Mouse (Mus musculus) left cerebral cortex, postnatal 10 days (tissue): ENCODE measurements around the gene Nfya. TPM values are rescaled to one million over a fixed set of nuclear protein-coding genes. Genes with fewer than 3 reads are reported as not detected.
A peak's percentile ranks its signal among the peaks of the same experiment; 100 is the strongest.

Experiments used
- DNase-seq, 2 experiments: peaks; one replicate each; pipeline ENCODE4 v3.0.0; 2021 to 2022; ENCODE audit warnings: low spot score in 2 of 2, mixed read lengths in 1 of 2; ENCODE audit errors: extremely low spot score in 1 of 2
- intact Hi-C: fragments of 180-260 bp; cut with DNase I; formaldehyde crosslinking; loops from one replicate; pipeline ENCODE4 v1.15.1; 2025
- total RNA-seq, 2 experiments: library from RNA; stranded (reverse); gene quantifications; 2 replicates each; pipeline ENCODE4 v1.2.3; 2021

Nfya gene
- total RNA-seq, 2 experiments from 2014 or later = 33.3 to 34.3 TPM

- DNase-seq = no peak
- intact Hi-C loops = no loop called here
Observed at GRCm38 (mm10) chr17:48432158-48432980, 22.7 kb upstream of the Nfya start, which contains the start of gene Apobec2. Apobec2 (minus strand) TSS chr17:48432930.

- DNase-seq = no peak
- intact Hi-C loops = no loop called here
Observed at GRCm38 (mm10) chr17:48431054-48431453, 21.3 kb upstream of the Nfya start.

GRCm38 (mm10) chr17:48430394-48430793, 20.7 kb upstream of the Nfya start:
- intact Hi-C loops = no loop called here
- no peak for DNase-seq

GRCm38 (mm10) chr17:48427852-48428530, 18.3 kb upstream of the Nfya start:
- intact Hi-C loops = loop anchor here (10.0 kb wide), 1 partner anchor 1457 kb away; no protein-coding TSS in a partner anchor

GRCm38 (mm10) chr17:48426991-48427750, 17.5 kb upstream of the Nfya start:
- intact Hi-C loops = loop anchor here (10.0 kb wide), 1 partner anchor 1458 kb away; no protein-coding TSS in a partner anchor

More at GRCm38 (mm10) chr17:48427852-48428530, 18.3 kb upstream of the Nfya start:
- no peak for DNase-seq

GRCm38 (mm10) chr17:48425823-48426612, 16.3 kb upstream of the Nfya start:
- intact Hi-C loops = loop anchor here (10.0 kb wide), 1 partner anchor 1459 kb away; no protein-coding TSS in a partner anchor
- no peak for DNase-seq

More at GRCm38 (mm10) chr17:48426991-48427750, 17.5 kb upstream of the Nfya start:
- no peak for DNase-seq

GRCm38 (mm10) chr17:48424237-48424636, 14.5 kb upstream of the Nfya start:
- intact Hi-C loops = loop anchor here (10.0 kb wide), 1 partner anchor 1461 kb away; no protein-coding TSS in a partner anchor
- no peak for DNase-seq

GRCm38 (mm10) chr17:48419571-48419970, 9.9 kb upstream of the Nfya start:
- intact Hi-C loops = loop anchor here (5.0 to 10.0 kb wide), 2 partner anchors 183 to 985 kb away; no protein-coding TSS in a partner anchor
- DNase-seq = no peak

GRCm38 (mm10) chr17:48418781-48419180, 9.1 kb upstream of the Nfya start:
- DNase-seq = no peak
- intact Hi-C loops = loop anchor here (5.0 to 10.0 kb wide), 2 partner anchors 184 to 986 kb away; no protein-coding TSS in a partner anchor

- intact Hi-C loops = loop anchor here (5.0 to 10.0 kb wide), 2 partner anchors 184 to 987 kb away; no protein-coding TSS in a partner anchor
- no peak for DNase-seq
Observed at GRCm38 (mm10) chr17:48418174-48418573, 8.5 kb upstream of the Nfya start.

GRCm38 (mm10) chr17:48417521-48417920, 7.8 kb upstream of the Nfya start:
- no peak for DNase-seq
- intact Hi-C loops = loop anchor here (5.0 to 10.0 kb wide), 2 partner anchors 185 to 987 kb away; no protein-coding TSS in a partner anchor

- peak; percentile 52 to 80 for DNase-seq
- intact Hi-C loops = loop anchor here (5.0 to 10.0 kb wide), 2 partner anchors 186 to 988 kb away; no protein-coding TSS in a partner anchor
Observed at GRCm38 (mm10) chr17:48416425-48417195, 6.9 kb upstream of the Nfya start.

GRCm38 (mm10) chr17:48416011-48416410, 6.3 kb upstream of the Nfya start:
- intact Hi-C loops = loop anchor here (5.0 to 10.0 kb wide), 2 partner anchors 186 to 989 kb away; no protein-coding TSS in a partner anchor
- no peak for DNase-seq

- intact Hi-C loops = loop anchor here (10.0 kb wide), 1 partner anchor 994 kb away; no protein-coding TSS in a partner anchor
- DNase-seq = no peak
Observed at GRCm38 (mm10) chr17:48411241-48411640, 1.5 kb upstream of the Nfya start.

GRCm38 (mm10) chr17:48410299-48410785, 636 bp upstream of the Nfya start:
- no peak for DNase-seq
- intact Hi-C loops = loop anchor here (10.0 kb wide), 1 partner anchor 994 kb away; no protein-coding TSS in a partner anchor

GRCm38 (mm10) chr17:48408526-48409291, 997 bp downstream of the Nfya start:
- peak; percentile 49 to 88 for DNase-seq
- intact Hi-C loops = loop anchor here (5.0 kb wide), 1 partner anchor 131 kb away; no protein-coding TSS in a partner anchor
